Mouse (Mus musculus): ENCODE measurements around the gene Slc45a1.

The Slc45a1 gene

DNA sequence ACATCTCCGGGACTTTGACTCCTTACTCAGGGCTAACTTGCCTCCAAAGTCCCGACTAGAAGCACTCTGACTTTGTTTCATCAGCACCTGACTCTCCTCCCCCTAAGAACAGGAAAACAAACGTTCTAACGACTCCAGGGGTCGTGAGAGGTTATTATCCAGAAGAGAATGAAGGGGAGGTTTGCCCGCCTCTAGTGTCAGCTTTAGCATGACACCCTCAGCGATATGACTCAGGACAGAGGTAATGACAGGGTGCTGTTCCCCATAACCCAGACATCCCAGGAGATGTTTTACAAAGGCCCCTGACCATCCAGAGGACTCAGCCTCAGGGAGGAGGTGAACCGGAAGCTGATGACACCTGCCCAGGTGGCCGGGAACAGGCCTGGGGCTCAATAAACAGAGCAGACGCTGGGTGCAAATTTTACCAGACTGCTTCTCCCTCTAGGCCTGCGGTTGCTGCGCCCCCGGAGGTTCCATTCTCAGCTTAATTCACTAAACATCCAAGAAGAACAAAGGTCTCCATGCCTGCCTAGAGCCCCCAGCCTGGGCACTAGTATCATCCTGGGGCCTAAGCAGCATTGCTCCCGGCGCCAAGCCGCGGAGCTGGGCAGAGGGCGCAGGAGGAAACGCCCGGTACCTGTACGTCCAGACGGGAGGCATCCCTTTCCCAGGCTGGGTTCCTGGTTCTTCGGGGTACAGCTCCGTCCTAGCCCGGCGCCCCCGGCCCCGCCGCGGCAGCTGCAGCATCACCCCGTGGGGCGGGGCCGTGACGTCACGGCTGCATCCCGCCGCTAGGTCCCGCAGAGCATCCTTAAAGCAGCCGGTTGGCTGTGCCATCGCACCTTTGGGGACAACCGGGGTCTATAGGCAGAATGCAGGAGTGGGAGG, at the start of gene Slc45a1:
Gene Slc45a1, minus strand, starts transcription at position 785 of the 888 bp plus-strand sequence.
- DNase-seq (ENCODE audit: low spot score) = no peak

DNA sequence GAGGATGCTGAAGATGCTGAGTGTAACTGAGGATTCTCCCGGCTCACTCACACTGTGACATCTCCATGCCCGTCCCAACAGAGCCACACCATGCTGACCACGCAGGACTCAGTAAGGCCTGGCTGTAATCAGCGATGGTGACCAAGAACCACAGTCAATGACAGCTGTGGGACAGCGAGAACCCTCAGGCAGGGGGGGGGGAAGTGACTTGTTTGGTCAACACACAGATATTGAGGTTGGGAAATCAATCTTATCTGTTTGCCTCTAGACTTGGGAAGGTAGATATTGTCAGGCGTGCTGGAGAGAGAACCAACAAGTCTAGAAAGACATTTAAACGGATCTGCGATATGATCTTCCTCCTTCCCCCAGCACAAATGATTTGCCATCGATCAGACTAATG, 48.9 kb upstream of the Slc45a1 start:
- DNase-seq (ENCODE audit: low spot score) = no peak

DNA sequence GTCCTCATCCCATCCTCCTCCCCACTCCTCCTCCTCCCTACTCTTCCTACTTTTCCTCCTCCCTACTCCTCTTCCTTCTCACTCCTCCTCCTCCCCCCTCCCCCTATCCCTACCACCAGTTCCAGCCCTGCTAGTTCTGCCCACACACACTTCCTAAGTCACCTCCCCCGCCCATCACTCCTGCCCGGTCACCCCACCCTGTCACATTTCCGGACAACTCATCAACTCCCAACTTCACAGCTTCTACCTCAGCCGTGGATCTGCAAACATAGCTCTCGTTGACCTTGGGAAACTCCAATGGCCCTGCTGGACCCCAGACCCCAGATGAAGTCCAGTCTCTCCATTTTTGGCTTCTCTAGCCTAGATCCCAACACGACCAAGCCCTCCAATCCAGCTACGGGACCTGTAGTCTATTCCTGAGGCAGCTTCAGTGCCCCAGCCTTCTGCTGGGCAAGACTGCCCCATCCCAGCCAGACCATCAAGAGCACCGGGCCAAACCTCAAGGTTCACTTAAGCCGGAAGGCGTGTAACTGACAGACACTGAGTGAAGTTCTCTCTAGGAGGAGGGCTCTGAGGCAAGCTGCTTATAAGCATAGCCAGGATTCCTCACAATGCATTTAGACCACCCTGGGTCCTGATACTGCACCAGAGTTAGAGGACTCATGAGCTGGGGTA, 42.6 kb upstream of the Slc45a1 start:
- peak; percentile 6 for DNase-seq (ENCODE audit: low spot score)

DNA sequence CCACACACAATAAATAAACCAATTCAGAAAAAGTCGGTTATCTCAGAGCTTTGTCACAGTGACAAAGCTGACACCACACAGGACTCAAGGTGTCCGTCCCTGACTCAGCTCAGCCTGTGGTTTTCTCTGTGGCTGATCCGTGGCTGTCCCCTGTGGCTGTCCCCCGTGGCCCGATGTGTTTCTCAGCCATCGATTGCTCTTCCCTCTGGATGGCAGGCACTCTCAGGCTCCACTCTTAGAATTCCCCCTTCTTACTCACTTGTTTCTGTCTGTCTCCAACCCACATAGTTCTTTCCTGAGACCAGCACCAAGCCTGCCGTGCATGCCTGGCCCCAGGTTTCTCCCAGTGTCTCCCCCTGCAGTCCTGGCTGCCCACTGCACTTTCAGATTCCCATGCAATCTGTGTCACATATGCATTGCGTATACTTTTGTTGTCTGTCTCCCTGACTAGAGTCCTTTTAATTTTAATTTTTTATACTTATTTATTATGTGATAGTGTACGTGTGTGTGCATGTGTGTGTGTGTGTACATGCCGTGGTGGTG, 41.0 kb upstream of the Slc45a1 start:
- DNase-seq (ENCODE audit: low spot score) = no peak

DNA sequence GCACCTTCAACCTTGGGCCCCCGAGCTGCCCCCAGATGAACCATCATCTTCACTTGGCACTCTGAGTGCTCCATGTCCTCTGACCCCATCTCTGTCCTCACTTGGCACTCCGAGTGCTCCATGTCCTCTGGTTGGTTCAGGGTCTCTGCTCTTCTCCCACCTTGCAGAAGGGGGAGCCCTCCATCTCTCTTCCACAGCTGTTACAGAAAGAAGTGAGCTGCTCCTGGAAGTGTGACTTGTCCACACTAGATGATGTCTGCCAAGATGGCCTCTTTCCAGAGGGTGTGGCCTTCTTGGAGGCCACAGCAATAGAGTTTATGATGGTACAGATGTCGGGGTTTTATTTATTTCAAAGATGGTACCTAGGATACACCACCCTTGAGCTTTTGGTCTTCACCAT, 38.8 kb upstream of the Slc45a1 start:
- DNase-seq (ENCODE audit: low spot score) = no peak

DNA sequence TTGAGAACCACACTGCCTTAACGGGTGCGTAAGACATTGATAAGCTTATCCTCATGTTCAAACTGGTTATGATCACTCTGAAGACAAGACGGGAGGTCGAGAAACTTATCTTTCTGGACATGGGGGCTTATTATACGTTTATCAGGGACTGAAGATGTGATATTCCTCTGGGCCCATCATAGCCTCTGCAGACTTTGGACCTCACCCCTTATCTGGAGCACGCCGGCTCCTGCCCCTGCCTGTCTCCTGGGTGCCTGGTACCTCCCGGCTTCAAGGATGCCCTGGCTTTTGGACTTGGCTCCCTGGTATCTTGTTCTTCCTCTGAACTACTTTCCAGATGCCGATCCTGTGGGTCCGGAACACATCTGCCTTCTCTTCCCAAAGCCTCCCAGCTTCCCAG, 37.6 kb upstream of the Slc45a1 start:
- no peak for DNase-seq (ENCODE audit: low spot score)

DNA sequence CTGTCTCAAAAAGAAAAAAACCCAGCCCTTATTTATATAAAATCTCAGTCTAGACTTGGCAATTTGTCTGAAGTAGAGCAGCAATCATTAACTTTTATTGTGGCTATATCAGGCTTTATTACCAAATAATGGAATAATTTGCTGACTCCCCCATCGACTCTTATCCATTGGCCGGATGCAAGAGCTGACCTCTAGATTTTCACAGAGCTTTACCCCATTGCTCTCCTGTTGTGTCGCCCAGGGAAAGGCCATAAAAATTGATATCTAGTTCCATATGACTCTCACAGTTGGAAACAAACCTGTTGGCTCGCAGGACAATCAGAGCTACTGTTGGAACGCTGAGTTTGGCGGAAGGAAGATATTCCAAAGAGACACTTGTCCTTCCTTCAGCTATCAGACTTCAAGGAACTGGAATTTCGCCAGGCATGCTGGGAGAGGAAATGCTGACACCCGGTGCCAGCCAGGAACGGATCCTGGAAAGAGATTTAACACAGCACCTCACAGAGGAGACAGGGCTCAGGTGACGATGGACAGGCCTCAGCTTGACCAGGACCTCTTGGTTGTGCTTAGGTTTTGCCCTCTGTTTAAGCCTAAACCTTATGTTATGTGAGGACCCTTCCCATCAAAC, 35.3 kb upstream of the Slc45a1 start:
- no peak for DNase-seq (ENCODE audit: low spot score)

DNA sequence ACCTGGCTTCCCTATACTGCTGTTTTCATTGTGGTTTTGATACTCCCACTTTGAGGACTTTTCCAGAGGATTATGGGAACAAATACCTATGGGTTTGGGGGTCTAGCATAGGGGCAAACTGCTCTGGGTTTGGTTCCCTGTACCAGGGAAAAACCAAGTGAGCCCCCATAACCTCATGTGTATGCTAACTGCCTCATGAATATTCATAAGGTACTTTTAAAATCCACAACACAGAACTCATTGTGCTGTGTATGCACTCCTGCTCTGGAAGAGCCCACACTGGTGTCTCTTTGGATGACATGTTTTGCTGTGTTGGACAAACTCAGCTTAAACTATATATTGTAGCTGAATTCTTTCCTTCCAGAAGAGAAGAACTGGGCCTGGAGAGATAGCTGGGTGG, 34.6 kb upstream of the Slc45a1 start:
- no peak for DNase-seq (ENCODE audit: low spot score)

DNA sequence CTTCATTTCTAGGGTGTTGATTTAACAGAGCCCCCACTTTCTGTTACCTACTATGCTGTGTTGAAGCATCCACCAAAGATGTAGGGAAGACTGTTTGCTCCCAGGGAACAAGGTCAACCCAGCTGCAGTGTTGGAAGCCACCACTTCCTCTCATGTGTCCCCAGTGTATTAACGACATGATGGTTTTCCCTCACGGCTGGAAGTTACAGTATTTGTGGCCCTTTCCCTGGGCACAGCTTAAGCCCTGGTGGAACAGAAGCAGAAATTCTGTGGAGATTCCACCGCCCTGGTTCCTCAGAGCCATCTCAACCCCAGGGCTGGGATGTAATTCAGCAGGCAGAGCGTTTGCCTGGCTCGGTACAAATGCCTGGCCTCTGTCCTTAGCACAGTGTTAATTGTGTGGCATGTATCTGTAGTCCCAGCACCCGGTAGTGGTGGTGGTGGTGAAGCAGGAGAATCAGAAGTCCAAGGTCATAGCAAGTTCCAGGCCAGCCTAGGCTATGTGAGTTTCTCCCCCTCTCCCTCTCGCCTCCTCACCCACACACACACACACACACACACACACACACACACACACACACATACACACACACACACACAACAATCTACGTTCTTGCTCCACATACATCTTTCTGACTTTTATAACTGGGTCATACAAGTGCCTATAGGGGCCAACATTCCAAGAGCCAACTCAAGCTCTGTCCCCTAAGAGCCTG, 34.0 kb upstream of the Slc45a1 start:
- no peak for DNase-seq (ENCODE audit: low spot score)

DNA sequence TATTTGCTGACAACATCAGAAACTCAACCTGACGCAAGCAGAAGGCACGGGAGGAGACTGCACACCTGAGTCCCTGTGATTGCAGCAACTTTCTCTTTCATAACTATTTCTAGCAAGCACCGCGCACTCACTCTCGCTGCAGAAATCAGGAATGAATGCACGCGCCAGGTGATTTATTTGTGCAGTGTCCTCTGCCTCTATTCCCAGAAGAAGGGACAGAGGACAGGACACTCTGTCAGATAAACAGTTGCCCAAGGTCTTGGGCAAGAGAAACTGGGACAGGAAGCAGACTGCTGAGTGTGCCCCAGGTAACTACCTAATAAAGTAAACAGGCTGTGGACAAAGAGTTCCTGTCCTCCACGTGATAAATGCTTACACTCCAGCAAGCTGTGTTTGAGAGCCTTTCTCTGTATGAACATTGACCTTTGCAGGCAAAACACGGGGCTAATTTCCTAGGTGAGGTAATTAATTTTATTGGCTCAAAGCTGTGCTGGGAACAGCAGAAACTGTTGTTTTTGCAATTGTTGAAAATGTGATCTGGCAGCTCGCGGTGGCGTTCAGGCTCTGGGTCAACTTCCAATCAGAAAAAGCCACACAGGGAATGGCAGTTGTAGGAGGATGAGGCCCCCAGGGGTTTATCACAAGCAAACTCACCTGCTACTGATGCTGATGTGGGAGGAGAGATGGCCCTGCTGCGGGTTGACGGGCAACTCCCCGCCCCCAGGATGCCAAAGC, 33.2 kb upstream of the Slc45a1 start:
- no peak for DNase-seq (ENCODE audit: low spot score)

DNA sequence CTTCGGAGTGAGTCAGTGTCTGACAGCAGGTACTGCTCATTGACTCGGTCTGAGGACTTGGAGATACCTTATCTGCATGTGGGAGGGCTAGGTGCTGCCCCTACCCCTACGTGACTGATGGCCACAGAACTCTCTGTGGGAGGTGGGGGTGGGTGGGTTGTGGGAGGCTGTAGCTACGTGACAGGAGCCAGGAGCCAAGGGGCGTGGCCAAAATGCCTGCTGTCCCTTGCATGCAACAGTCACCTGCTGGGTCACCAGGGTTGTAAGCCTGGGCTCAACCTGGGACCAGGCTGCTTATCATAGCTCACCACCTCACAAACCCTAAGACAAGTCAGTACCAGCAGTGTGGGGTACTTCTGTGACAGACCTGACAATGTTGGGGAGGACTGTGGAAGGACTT, 28.4 kb upstream of the Slc45a1 start:
- no peak for DNase-seq (ENCODE audit: low spot score)

DNA sequence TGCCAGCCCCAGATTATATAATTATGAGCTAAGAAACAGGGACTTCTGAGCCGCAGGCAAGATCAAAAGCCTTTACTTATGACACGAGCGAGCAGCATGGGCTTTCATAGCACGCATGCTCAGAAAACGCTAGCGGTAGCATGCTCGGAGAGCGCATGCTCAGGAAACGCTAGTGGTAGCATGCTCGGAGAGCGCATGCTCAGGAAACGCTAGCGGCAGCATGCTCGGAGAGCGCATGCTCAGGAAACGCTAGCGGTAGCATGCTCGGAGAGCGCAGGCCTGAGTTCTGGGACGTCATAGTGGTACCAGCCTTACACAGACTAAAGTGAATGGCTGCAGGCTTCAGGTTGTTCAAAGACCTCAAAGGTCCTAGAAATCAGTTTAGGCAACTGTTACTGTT, 26.8 kb upstream of the Slc45a1 start:
- no peak for DNase-seq (ENCODE audit: low spot score)

DNA sequence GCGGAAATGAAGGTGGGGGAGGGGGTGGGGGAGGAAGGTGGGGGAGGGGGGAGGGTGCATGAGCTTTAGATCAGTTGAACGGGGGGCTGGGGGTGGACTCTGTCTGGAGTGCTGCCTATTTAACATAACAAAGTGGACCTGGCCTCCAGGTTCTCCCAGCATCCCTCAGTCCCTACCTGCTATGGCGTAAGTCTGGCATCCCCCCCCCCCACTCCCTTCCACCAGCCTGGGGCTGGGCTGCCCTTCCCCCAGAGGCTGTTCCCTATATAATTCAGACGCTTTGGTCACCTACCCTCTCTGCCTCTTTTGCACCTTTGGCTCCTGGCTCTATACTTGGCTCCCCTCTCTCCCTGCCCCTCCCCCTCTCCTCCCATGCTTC, 25.9 kb upstream of the Slc45a1 start:
- no peak for DNase-seq (ENCODE audit: low spot score)

DNA sequence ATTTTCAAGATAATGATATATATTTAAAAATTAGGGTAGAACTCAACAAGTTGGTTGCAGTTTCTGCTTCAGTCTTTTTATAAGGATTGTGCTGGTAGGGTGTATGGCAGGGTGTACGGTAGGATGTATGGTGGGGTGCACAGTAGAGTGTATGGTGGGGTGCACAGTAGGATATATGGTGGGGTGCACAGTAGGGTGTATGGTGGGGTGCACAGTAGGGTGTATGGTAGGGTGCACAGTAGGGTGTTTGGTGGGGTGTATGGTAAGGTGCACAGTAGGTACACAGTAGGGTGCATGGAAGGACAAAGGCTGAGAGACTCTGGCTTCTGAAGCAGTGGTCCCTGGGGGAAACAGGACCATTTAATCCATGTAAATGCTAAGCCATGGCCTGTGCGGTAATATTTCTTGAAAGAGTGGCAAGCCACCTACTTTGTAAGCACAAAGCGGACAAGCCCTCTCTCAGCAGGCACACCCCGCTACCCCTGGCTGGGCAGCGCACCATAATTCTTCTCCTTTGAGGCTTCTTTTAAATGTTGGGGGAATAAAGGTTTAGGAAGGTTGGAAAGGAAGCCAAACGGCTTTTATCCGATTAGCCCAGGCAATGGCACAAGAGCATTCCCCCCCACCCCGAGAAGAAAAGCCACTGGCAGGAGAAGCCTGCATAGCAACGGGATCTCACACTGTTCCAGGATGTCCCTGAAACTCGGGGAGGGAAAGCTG, 25.3 kb upstream of the Slc45a1 start:
- DNase-seq (ENCODE audit: low spot score) = no peak

DNA sequence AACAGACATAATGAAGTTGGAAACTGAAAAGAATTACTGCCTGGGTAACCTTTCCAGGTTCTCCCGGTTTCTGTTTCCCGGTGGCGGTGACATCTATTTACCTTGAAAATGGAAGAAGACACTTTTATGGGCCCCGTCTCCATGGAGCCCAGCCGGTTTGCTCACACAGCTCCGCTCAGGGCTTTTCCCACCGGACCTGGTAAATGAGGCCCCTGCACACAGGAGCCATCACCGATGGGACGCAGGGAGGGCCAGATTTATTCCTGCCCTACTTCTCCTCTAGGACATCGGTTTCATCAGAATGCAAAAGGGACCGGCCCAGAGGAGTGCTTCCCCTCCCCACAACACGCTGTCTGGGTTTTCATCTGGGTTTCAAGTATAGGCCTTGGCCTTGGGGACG, 24.1 kb upstream of the Slc45a1 start:
- DNase-seq (ENCODE audit: low spot score) = no peak

DNA sequence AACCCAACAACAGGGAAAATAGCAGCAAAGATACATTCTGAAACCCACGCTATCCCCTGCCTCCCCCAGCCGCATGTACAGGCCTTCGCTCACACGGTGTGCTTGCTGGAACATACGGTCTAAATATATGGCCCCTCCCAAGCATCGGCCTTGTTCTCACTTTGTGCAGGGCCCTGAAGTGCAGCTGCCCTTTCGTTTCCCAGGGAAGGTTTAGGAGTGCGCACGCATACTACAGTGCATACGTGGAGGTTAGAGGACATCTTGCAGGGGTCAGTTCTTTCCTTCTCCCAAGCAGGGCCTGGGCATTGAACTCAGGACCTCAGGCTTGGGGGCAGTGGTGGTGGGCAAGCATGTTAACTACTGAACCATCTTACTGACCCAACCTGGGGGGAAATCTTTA, 23.3 kb upstream of the Slc45a1 start:
- no peak for DNase-seq (ENCODE audit: low spot score)

DNA sequence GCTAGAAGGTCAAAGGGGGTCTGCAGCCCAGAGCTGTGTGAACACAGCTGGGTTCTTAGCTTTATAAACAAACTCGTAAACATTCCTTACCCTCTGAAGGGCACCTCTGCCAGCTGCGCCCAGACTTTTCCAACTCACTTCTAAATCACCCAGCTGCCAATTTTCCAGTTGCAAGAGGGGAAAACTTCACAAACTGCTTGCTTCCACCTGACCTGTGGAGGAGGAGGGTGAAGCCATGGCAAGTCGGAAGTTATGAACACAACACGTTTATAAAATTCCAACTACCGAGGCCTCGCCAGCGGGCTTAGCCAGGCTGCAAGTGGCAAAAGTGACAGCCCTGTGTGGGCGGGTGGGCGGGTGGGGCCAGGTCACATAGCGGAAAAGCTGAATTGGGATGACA, 13.8 kb upstream of the Slc45a1 start:
- no peak for DNase-seq (ENCODE audit: low spot score)

DNA sequence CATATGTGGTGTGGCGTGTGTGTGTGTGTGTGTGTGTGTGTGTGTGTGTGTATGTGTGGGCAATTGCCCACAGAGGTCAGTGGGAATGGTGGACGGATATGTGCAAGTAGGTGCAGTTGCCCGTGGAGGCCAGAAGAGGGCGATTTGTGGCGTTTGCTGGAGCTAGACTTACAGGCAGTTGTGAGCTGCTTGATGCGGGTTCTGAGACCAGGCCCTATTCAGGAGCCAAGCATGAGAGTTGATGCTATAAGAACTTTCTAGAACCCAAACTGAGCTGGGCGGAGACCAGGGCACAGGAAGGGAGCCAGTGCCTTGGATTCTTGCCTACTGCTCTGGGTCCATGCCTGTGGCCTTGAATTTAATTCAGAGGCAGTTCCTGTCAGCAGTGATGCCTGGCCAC, 12.8 kb upstream of the Slc45a1 start:
- DNase-seq (ENCODE audit: low spot score) = no peak

DNA sequence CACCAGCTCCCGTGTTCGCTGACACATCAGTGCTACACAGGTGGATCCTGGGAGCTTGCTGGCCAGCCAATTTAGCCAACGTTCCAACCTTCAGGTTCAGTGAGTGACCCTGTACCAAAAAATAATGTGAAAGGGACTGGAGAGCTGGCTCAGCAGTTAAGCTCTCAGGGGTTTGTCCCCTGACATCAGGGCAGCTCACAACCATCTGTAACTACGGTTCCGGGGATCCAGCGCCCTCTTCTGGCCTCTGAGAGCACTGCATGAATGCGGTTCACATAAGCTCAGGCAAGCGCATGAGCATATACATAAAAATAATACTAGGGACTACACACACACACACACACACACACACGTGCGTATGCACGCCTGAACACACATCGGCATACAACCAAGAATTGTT, 11.2 kb upstream of the Slc45a1 start:
- peak; percentile 30 for DNase-seq (ENCODE audit: low spot score)

DNA sequence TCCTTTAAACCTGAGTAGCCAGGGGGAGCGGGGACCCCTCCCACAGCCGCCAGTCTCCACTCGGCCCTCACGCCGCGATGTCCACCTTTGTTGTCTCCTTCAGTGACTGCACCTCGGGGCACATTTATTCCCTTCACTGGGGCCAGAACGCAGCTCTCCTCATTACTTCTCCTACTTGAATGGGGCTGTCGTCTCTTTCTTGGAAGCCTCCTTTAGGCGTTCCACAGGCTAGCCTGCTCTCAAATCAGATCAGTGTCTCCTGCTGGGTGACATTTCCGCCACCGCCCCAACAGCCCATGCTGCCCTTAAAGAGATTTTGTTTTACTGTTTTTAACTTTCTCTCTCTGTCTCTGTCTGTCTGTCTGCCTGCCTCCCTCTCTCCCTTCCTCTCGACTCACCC, 9.9 kb upstream of the Slc45a1 start:
- no peak for DNase-seq (ENCODE audit: low spot score)
